Mouse (Mus musculus) T-cell, adult 2 months (primary cell): ENCODE results near the gene Afmid.

Experiments
- DNase-seq: peaks from one replicate; pipeline ENCODE4 v3.0.0; 2022; ENCODE audit warnings: low spot score

Gene Afmid

DNA sequence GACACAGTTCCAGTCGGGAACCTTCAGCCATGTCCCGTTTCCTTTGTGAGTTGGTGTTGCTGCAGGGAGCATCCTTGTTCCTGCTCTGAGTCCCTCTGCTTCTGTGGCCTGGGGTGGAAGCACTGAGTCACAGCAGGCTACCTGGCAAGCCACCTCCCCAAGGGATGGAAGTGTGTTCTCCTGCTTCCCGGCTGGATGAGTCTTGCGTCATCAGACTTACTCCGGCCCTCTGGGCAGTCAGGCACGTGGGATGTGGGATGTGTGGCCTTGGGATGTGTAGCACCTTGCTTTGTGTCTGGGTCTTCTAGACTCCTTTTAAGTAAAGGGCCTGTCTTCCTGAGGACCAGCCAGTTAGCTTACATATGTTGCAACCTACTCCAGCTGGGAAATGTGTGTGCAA lies 54.0 kb downstream of the Afmid start:
- no peak for DNase-seq

DNA sequence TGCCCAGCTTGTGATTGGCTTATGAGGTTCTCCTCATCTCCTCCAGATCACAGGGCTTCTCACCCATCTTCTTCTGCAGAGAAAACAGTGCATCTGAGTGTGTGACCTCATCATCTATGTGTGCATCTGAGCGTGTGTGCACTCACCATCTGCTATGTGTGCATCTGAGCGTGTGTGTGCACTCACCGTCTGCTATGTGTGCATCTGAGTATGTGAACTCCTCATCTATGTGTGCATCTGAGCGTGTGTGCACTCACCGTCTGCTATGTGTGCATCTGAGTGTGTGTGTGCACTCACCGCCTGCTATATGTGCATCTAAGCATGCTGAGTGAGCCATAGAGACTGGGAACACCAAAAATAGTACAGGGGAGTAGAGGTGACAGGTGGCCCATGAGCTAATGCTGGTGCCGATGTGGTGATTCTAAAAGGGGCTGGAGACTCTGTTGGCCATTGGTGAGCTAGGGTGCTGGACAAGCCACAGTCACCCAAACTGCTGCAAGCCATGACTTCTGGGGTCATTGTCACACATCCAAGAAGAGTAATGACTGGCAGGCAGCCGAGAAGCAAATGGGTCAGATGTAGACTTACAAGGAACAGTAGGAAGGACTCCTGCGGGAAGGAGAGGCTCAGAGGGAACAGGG lies 54.7 kb downstream of the Afmid start:
- DNase-seq, result no peak

DNA sequence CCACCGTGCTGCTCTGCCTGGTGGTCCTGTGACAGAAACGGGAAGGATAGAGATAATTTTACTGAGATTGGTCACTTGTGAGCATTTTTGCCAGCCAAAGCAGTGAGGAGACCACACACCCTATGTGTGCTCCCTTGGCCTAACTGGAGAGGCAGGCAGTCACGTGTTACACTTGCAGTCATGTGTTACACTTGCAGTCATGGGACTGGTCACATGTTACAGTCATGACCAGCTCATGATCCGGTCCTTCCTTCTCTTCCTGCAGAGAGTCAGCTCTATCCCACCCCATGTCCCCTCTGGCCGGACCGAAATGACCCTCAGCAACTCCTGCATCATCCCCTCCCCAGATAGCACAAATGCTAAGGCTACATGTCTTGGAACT lies 55.2 kb downstream of the Afmid start:
- DNase-seq, result no peak

DNA sequence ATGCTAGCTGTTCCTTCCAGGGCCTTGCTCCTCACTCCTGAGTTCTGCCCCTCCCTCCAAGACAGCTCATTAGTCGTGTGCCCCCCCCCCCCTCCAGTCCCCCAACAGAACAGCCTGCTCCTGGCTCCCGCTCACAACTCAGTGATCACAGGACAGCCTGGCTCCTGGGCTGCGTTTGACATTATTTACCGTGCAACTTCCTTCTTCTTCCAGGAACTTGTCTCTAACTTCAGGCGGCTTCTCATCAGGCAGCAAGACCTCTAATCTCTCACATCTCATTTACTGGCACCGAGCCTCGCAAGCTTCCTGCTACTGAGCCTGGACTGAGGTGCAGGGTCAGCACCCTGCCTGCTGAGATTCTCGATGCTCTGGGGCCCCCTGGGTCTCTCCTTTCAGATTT lies 56.1 kb downstream of the Afmid start:
- DNase-seq, result peak; percentile 28

DNA sequence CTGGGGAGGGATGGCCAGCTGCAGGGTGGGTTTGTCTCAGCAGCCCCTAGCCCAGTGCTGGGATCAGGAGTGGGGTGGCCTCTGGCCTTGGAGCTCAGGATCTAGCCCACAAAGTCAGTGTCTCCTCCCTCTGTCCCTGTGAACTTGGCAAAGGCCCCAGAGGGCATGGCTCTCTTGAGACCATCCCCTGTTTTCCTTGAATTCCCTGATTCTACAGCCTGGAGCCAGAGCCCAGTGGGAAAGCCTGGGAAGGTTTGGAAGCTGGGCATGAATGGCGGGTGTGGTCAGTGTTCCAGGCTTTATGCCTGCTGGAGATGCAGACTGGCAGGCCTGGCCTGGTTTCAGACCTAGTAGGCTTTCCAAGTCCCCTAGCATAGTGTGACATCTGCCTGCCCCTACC lies 56.5 kb downstream of the Afmid start:
- no peak for DNase-seq

DNA sequence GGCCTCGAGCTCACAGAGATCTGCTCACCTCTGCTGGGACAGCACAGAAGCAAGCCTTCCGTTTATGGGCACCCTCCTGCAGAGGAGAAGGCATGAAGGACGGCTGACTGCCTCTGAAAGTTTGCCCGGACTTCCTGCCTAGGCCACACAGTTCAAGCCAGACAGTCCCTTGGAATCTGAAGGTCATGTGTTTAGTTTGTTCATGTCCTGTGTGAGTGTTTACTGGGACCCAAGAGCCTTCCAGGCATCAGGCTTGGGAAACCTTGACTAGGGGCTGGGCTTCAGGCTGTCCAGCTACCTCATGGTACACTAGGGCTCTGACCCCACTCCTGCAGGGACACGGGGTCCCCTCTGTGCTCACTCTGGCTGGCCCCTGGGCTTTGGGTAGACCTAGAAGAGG lies 60.3 kb downstream of the Afmid start:
- no peak for DNase-seq

DNA sequence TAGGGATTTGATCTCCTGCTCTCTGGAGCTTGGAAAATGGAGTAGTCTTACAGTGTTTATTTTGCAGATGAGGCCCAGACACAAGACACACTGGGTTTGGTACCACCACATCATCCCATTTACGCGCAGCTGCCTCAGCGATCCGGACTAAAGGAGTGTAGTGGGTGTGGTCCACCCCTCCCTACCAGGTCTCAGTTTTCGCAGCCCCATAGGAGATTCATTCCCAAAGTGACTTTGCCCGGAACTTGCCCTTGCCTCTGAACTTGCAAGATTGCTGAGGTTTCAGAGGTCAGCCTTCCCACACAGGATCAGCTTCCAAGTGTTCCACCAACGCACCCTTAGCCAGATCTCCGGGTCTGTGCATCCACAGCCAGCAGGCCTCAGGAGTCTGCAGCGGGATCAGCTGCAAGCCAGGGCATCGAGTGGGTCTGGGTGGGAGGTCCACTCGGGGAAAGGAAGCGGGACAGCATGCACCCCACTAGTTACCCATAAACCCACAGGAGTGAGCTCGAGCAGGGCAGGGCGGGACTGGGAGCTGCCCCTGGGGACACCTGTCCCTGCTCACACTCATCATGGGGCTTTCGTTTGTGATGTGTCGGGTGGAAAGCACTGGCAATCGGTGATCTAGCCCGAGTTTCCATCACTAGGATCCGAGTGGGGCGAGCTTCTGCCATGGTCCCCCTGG lies 62.6 kb downstream of the Afmid start:
- DNase-seq, result no peak

DNA sequence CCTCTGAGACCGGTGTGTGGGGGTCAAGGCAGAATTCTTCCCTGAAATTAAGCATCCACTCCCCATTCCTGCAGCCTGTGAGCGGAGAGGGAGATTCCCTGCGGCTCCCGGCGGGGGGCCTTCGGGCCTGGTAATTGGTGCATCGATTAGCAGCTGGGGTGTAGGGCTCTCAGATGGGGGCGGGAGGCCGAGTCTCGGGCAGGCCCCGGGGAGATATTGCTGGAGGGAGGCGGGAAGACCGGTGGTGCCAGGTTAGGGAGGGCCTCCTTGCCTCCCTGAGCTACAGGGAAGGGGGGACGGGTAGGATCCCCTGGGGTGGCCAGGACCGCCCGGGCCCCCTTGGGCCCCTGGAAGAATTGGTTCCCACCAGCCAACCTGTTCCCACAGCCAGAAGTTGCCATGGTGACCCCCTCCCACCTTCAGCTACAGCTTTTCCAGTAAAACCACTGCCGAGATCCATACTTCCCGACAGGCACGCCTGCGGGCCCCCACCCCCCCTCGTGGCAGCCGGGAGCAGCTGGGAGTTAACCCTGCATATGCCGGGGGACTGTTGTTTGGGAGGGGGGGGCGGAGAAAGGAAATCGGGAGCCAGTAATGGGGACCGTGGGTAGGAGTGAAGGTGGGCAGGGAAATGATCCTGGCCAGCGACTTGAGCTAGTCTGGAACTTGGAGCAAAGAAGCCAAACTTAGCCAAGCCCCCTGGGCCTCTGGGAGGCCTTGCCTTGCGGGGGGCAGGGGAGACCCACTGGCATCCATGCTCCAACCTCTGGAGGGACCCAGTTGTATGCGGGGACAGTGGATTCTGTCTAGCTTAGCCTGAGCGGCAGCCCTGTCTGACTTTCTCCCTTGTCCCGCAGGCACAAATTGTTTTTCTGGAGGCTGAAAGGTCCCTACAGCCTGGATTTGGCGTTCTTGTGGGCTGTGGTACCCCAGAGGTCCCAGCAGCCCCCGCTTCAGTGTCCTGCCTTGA lies 63.4 kb downstream of the Afmid start:
- no peak for DNase-seq
